Mouse (Mus musculus) CD4-positive, CD25-positive, alpha-beta regulatory T cell, adult 4 months (primary cell): Measurements from ENCODE around the gene Tsc1. TPM values are rescaled to one million over a fixed set of nuclear protein-coding genes. Genes with fewer than 3 reads are reported as not detected.
A peak's percentile ranks its signal among the peaks of the same experiment; 100 is the strongest.

ENCODE experiments used
- ATAC-seq: one replicate; pipeline ENCODE4 v1.8.0; 2017
- polyA plus RNA-seq, 2 experiments: library from polyadenylated mRNA; unstranded; fragments of 100-300 nt; shearing (Covaris generic); gene quantifications; one replicate each; pipeline ENCODE4 v1.2.1; 2017

Tsc1 gene
- polyA plus RNA-seq, 2 experiments from 2014 or later = 15.9 to 33.3 TPM

DNA sequence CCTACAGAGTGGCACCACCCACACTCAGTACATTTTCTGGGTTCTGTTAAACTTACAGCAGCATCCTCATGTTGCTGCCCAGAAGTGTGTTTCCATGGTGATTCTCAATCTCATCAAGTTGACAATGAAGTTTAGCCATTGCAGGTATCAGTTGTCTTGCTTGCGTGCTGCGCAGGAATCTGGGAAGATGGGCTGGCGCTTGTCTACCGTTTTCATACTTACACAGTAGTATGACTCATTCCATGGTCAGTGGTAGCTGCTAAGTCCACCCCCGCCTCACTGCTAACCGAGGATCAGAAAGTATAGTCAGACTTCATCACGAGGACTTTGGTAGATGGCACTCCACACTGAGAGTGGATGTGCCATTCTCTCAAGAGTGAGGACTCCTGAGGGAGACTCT is 12.3 kb downstream of the Tsc1 start:
- ATAC-seq = no peak

DNA sequence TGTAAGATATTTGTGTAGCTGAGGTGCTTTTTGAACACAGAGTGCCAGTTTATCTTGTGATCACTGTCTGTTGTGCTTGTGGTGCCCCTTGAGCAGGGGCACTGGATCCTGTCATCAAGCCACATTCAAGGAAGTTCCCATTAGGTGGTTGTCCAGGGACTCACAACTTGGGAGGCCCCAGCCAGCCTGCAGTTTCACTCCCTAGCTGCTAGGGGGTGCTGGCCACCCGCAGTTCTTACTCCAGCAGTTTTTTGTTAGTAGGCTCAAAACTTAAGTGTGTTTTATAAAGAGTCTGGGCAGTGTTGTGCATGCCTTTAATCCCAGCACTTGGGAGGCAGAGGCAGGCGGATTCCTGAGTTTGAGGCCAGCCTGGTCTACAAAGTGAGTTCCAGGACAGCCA is 13.3 kb downstream of the Tsc1 start:
- ATAC-seq = no peak

DNA sequence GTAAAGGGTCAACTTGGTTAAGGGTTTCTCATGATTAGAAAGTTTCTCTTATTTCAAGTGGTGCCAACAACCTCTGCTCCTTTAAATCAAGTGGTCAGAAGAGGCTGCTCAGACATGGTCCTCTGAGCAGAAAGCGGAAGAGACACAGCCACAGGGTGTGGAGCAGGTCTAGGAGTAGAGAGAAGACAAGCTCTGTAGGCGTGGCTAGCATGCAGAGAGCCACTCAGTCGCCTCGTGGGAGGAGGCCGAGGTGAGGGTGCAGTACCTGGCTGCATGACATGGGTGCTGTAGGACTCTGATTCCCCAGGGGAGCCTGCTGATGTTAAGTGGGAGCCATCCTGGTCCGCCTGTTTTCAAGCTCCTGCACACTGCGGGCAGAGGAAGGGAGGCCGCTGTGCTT is 15.2 kb downstream of the Tsc1 start:
- no peak for ATAC-seq

DNA sequence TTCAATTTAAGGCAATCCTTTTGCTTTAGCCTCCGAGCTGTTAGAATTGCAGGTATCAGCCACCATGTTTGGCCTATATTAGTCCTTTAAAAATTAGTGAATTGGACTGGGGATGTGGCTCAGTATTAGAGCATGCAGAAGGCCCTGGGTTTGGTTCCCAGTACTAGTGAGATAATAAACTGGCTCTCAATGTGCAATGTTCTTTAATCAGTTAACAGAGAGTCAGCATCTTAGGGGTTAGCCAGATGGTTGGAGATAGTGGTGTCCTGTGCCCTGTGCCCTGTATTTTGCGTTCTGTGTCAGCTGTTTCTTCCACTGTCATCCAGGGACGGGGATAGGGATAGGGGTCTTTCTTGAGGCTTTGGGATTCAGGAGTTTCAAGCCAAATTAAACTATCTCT is 21.9 kb downstream of the Tsc1 start:
- ATAC-seq = no peak

DNA sequence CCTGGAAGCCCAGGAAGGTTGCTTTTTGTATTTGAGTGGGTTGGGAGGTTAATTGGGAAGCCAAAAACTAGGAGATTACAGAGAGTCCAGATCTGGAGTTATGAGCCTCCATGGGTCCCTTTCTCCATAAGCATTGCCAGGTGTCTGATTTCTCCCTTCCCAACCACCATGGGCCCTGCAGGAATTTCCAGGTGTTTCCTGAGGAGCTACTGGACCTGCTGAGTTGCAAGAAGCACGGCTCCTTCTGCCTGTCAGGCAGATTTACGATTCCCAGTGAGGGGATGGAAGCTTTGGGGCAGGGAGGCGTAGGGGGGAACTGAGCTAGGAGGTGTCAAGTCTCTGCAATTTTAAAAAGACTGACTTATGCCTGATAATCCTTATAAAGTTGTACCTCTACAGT is 24.8 kb downstream of the Tsc1 start:
- ATAC-seq = no peak

DNA sequence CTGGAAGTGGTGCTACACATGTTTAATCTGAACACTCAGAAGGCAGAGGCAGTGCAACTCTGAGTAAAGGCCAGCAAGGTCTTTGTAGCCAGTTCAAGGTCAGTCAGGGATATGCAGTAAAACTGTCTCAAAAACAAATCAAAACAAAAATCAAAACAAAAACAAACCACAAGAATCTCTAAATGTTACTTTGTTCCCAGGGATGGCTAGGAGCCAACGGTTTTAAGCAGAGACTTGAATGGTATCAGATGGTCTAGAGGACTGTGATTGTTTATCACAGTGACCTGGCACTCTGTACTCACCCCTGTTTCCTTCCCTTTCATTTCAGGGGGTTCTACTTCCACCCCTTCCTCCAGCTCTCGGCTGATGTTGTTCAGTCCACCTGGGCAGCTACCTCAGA is 30.4 kb downstream of the Tsc1 start:
- no peak for ATAC-seq

DNA sequence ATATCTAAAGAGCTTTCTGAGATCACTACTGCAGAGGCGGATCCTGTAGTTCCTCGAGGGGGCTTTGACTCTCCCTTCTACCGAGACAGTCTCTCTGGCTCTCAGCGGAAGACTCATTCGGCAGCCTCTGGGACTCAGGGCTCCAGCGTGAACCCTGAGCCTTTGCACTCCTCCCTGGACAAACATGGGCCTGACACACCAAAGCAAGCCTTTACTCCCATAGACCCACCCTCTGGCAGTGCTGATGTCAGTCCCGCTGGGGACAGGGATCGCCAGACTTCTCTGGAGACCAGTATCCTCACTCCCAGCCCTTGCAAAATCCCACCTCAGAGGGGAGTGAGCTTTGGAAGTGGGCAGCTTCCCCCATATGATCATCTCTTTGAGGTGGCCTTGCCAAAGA is 35.0 kb downstream of the Tsc1 start:
- no peak for ATAC-seq

DNA sequence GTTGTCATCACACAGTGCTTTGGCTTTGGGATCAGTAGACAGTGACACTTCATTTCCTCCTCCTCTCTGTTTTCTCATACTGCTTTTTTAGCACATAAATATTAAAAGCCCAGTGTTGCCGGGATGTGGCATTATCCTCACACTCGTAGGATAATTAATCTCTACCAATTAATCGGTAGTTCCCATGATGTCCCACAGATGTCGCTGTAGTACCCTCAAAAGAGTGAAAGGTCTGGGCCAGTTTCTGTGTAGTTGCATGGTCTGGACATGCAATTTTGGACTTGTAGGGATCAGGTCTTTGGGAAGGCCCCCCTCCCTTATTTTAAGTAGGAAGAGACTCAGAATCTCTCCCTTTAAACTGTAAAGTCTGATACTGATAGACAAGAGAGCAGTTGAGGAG is 39.7 kb downstream of the Tsc1 start:
- no peak for ATAC-seq

DNA sequence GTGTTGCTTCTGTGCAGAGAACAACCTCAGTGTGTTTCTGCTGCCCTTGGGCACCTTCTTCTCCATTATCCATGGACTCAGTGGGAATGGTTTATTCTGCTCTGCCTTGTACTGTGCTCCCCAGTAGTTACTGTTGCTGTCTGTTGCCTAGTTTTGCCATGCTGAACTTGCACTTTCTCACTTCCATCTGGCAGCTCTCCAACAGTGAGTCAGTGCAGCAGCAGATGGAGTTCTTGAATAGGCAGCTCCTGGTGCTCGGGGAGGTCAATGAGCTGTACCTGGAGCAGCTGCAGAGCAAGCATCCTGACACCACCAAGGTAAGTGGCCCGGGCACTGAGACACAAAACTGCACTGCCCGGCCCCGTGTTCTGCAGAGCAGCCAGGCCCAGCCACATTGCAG is 40.7 kb downstream of the Tsc1 start:
- ATAC-seq = no peak

DNA sequence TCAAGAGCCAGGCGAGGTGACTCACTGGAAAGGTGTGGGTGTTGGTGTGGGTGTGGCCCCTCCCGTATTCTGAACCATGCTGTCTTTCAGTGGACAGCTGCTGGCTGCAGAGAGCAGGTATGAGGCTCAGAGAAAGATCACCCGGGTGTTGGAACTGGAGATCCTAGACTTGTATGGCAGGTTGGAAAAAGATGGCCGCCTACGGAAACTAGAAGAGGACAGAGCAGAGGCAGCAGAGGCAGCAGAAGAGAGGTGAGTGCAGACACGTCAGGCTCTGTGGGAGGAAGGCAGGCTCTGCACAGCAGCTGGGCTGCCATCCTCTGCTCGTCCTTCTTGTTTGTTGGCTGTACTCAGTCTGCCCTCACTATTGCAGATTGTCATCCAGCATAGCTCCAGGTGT is 44.9 kb downstream of the Tsc1 start:
- no peak for ATAC-seq

DNA sequence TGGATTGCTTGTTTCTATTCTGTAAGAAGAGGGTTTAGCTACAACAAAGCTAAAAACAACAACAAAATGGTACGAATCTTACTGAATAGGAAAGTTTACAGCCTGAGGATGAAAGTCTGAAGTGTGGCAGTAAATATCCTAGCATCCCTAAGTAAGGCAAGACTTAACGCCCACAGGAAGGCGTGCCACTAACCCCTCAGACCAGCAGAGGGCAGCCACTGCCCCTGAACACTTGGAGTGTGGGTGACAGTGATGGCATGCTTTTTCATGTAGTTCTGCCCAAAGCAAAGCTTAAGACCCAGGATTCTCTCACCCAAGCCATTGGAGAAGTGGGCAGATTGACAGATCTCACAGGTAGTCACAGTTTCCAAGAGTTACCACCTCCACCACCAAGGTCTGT is 47.4 kb downstream of the Tsc1 start:
- ATAC-seq = no peak

DNA sequence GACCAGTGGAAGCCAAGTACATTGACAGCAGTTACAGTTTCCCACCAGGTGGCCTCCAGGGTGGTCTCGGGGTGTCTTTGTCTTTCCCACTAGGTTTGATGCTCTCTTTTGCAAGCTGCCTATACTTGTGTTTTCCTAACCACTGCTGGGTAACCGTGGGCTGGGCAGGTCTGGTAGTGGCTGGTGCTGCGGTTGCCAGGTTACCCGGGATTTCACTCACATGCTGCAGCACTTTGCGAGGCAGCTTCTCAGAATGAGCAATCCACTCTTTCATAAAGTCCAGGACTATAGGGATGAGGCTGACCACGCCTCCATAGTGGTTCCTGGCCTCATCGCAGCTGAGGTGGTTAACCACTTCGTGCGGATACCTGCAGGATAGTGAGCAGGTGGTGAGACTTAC is 51.7 kb downstream of the Tsc1 start:
- ATAC-seq = no peak

DNA sequence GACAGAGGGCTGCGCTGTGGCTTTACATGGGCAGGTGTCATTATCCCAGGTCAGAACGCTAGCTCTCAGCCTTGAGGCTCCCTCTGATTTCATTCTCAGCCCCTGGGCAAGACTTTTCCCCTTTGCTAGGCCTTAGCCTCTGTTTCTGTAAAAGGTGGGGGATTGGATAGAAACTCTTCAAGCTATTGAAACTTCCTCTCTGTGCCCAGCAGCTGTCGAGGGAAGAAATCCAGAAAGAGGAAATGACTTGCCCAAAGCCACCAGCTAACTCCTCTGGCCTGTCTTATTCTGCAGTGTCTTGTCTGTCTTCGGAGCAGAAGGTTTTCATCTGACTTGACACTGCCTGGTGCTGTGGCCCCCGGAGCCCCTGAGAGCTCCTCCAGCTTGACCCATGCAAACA is 57.5 kb downstream of the Tsc1 start:
- ATAC-seq = no peak

DNA sequence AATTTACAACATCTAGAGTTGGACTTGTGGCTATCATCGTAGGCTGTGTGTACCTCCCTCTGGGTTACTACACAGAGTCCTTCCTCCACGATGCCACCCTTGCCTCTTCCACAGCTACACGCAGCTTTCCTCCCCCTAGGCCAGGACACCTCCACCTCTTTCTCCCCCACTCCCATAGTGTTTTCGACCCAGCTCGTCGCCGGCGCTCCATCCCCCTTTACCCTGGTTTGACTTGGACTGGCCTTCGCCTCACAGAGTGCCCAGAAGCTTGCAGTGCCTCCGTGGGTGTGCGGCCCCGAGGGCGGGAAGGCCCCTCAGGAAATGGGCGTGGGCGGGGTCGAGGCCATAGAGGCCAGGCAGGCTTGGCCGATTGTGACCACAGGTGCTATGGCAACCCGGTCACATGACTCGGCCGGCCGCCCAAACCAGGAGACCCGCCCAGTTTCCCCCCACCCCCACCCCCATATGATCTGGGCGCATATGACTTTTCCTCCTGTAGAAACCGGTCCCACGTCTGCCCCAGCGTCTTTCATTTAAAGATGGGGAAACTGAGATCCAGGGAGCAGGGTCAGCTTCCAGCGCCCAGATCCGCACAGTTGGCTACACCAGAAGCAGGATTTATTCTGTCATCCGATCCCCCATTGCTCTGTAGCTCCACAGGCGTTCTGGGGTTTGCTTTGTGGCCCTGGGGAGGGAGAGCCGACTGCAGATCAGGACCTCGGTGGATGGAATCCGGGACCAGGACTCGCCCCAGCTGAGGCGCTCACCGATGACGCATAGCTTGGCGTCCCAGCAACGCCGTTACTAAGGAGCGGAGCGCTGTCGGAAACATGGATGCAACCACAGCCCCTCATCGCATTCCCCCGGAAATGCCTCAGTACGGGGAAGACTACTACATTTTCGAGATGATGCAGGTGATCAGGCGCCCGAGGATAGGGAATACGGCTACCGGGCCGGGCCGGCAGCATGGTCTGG is 58.6 kb downstream of the Tsc1 start, which contains the start of the genes Spaca9 and Ak8:
Gene Spaca9, minus strand, starts transcription at position 367 of the 975 bp plus-strand sequence.
Gene Ak8, plus strand, starts transcription at position 804 of the 975 bp plus-strand sequence.
- peak; percentile 32 for ATAC-seq

DNA sequence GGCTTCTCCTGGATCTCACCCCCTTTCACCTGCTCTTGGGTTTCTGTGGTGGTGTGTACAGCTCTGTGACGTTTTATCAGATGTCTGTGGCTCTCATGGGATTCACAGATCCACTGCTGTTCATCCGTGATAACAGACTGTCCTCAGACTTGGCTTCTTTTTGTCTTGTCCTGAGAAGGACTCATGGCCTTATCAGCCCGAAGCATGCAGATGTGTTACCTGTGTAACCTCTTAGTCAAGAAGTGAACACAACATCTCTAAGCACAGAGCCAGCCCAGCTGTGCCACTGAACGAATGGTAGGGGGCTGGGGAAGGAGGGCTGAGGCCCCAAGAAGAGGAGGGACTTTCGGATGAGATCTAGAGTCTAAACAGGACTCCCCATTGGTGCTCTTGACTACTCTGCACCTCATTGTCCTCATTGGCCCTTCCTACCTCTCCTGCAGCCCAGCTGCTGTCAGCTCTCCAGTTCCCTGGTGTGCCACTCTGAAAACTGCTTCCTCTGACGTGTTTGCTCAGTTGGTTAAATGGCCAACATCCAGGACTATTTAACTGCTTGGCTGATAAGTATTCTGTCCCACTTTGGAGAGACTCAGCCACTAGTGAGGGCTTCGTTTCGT is 60.7 kb downstream of the Tsc1 start:
- no peak for ATAC-seq

DNA sequence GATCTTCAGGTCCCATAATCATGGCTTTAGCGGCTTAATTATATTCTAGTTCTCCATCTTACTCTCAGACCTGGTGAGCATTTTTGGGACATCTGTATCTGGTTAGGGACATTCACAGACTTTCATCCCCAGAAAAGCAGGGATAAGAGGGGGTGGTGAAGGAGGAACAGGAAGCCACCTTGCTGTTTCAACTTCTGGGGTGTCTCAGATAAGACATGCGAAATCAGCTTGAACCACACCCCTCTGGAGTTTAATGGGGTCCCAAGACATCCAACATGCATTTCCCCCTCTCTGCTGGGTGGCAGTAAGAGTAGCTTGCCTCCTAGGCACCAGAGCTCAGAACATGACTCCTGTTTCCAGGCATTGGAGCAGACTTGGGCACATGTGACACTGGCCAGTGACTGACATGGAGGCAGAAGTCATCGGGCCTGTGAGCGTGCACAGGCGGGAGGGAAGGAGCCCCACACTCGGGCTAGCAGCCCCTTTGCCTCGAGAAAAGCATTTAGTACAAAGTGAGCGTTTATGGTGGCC is 65.1 kb downstream of the Tsc1 start:
- no peak for ATAC-seq

DNA sequence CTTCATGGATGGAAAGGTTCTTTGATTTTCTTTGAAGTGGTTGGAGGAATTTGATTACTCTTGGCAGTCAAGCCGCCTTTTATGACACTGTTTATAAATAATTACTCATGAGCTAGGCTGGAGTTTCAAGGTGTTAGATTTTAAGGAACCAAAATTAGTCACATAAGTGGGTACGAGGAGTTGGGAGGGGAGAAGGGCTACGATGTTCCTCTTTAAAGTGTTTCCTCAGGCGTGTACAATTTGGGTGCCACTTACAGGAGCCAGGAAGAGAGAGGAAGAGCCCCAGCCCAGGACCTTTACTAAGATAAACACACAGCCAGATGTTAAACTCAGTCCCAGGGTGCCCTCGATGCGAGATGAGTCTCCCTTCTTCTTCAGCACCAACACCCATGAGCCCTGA is 65.8 kb downstream of the Tsc1 start:
- ATAC-seq = no peak

DNA sequence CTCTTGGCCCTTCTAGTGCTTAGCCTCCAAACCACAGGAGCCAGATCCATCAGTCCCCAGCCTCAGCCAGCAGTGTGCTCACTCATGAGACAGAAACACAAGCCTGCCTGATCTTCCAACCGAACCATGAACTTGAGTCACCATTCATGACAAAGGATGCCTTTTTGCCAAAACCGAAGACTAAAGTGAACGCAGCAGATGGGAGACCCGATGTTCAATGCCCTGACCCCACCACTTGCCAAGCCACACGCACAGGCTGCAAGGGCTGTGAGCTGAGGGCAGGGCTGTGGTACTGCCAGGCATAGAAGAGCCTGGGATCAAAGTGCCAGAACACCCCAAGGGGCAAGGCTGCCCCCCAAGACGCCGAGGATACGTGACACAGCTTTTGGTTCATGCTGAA is 72.0 kb downstream of the Tsc1 start:
- no peak for ATAC-seq

DNA sequence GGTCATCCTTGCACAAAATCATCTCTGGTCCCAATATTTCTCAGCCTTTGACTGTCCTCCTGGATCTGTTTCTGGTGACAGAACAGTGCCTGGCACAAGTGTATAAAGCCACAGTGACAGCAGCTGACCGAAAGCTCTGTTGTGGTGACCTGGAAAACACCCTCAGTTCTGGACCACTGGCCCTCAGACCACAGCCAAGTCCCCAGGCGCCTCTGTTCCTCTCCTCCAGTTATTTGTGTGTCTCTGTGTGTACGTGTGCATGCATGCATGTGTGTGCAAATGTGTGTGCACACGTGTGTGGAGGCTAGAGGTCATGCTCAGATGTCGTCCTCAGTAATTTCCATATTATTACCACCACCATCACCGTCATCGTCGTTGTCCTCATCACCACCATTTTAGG is 81.4 kb downstream of the Tsc1 start:
- ATAC-seq = no peak

DNA sequence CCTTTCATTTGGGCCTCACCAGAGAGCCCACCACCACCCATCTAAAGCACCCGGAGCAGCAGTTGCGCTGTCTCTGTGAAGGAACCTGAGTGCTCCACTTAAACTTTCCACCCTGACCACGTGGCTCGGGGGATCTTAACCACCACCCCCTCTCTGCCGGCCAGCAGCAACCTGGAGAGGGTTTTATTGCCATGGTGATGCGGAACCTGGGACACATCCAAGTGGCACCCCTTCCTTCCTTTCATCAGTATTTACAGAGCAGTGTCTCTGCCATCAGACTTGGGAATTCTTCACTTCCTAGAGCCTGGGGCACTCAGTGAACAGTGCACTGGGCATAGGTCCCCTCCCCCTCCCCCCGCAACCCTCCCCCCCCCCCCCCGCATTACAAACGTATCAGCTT is 82.9 kb downstream of the Tsc1 start:
- no peak for ATAC-seq

DNA sequence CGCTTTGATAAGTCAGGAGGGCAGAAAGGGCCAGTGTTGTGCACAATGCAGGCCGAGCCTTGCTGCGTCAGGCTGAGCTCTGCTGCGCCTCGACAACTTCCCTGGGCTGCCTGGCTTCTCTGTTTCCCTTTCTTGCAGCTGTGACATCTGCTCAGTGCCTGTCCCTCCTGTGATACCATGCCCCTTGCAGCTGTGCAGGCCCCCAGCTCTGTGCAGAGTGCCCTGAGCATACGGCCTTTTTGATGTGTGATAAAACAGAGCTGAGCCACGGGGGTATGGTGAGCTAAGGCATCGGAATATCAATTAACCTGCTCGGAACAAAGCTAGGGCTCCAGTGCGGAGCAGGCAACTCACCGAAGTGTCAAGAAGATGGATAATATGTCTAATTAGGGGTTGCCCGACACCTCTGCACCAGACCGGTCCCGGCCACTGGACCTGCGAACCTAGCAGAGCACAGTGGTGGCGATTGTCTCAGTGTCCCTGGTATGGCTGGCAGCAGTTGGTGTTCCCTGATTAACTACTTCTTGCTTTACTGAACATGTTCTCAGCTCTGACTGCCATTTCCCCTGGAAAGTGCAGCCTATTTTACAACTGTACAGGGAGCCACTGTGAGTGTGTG is 86.9 kb downstream of the Tsc1 start:
- no peak for ATAC-seq

DNA sequence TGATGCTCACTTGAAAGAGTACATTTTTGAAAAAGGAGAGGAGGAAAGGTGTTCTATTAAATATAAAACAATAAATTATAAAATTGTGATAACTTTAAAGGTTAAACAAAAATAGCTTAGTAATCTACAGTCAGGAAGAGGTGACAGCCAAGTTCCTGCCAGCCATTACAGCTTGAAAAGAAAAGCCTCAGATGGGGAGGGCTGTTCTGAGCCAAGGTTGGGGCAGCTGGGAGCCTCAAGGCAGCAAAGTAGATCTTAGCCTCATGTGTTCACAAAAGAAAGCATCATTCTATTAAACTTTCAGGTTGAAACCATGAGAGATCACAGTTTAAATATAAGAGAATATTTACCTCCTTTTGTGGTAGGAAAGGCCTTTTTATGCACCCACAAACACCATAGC is 89.6 kb downstream of the Tsc1 start:
- no peak for ATAC-seq

DNA sequence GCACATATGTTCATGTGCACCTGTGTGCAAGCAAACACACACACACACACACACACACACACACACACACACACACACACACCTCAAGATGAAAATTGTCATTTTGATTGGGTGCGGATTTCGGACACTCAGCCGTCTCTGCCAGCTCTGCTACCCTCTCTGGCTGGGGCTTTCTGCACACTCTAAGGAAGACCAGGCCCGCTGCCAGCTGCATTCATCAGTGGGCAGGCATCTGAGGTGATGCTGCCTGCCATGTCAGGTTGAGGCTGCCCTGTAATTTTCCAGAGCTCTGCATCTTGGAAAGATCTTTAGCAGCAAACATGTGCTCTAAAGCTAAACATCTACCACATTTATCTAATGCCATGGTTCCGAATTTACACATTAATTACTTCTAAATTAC is 96.1 kb downstream of the Tsc1 start:
- ATAC-seq = no peak
